Mouse (Mus musculus) layer of hippocampus, adult 9-11 months (tissue): ENCODE measurements at regions not wholly inside any gene's neighbourhood (a gene's known extent, or its start where the extent isn't known, plus 50 kb on each side); places are given as distances from the start of the nearest gene placed in this dataset.

ENCODE experiments used
- DNase-seq: peaks from one replicate; pipeline ENCODE4 v3.0.0; 2022

GRCm38 (mm10) chr4:22997198-22997985 lies 509.2 kb upstream of the Pou3f2 start:
- no peak for DNase-seq

- DNase-seq, result no peak
Observed at GRCm38 (mm10) chr4:22986763-22987468, 498.8 kb upstream of the Pou3f2 start.

- DNase-seq, result no peak
Observed at GRCm38 (mm10) chr4:22973585-22974116, 485.5 kb upstream of the Pou3f2 start.

GRCm38 (mm10) chr4:22972784-22973584 lies 484.8 kb upstream of the Pou3f2 start:
- DNase-seq, result no peak

- no peak for DNase-seq
Observed at GRCm38 (mm10) chr4:22971127-22971526, 483.0 kb upstream of the Pou3f2 start.

- no peak for DNase-seq
Observed at GRCm38 (mm10) chr4:22970495-22970894, 482.3 kb upstream of the Pou3f2 start.

GRCm38 (mm10) chr4:22949422-22949821 lies 461.3 kb upstream of the Pou3f2 start:
- no peak for DNase-seq

- DNase-seq, result no peak
Observed at GRCm38 (mm10) chr4:22948880-22949279, 460.7 kb upstream of the Pou3f2 start.

- DNase-seq, result no peak
Observed at GRCm38 (mm10) chr4:22946788-22947406, 458.7 kb upstream of the Pou3f2 start.

- no peak for DNase-seq
Observed at GRCm38 (mm10) chr4:22938302-22938701, 450.1 kb upstream of the Pou3f2 start.

- peak; percentile 46 for DNase-seq
Observed at GRCm38 (mm10) chr4:22924181-22924580, 436.0 kb upstream of the Pou3f2 start.

GRCm38 (mm10) chr4:22914886-22915285 lies 426.7 kb upstream of the Pou3f2 start:
- DNase-seq, result no peak

GRCm38 (mm10) chr4:22892694-22893046 lies 404.5 kb upstream of the Pou3f2 start:
- no peak for DNase-seq

GRCm38 (mm10) chr4:22891974-22892693 lies 404.0 kb upstream of the Pou3f2 start:
- no peak for DNase-seq

- no peak for DNase-seq
Observed at GRCm38 (mm10) chr4:22880692-22881091, 392.5 kb upstream of the Pou3f2 start.

- no peak for DNase-seq
Observed at GRCm38 (mm10) chr4:22875392-22875791, 387.2 kb upstream of the Pou3f2 start.

GRCm38 (mm10) chr4:22836124-22836445 lies 347.9 kb upstream of the Pou3f2 start:
- DNase-seq, result no peak

- DNase-seq, result no peak
Observed at GRCm38 (mm10) chr4:22835381-22836123, 347.4 kb upstream of the Pou3f2 start.

- no peak for DNase-seq
Observed at GRCm38 (mm10) chr4:22833851-22834440, 345.8 kb upstream of the Pou3f2 start.

- DNase-seq, result no peak
Observed at GRCm38 (mm10) chr4:22803665-22804064, 315.5 kb upstream of the Pou3f2 start.

- no peak for DNase-seq
Observed at GRCm38 (mm10) chr4:22792826-22793225, 304.7 kb upstream of the Pou3f2 start.
